Mouse (Mus musculus): ENCODE results near the gene Gadd45gip1. TPM values are rescaled to one million over a fixed set of nuclear protein-coding genes. Genes with fewer than 3 reads are reported as not detected.

Gadd45gip1 gene
- polyA plus RNA-seq, 1 experiment from 2014 or later: 43.4 TPM

DNA sequence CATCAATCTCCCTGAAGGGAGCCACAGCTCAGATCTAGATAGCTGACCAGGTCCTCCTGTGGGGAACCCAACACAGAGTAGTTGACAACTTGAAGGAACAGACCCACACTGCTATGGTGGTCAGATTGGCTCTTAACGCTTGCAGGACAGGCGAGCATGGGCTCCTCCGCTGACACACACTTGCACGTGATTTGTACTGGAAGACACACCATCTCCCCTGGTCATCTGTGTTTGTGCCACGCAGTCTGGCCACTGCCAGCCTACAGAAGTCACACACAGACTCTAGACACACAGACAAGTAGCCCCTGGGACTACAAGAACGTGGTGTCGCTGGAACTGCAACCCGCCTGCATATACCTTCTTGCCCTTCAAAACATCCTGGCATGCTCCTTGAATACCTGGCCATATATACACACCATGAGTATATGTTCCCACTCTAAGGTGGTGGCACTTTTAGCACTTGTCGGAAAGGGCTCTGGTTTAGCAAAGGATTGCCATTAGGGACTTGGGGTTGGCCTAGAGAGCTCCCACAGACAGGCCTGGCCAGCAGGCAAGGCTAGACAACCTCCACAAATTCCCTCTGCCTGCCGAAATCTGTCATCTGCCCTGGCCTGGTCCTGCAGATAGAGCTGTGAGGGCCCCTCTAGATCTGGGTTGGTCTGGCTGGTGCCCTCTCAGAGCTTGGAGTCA is 32.7 kb upstream of the Gadd45gip1 start:
- H3K4me3 ChIP-seq: peak overlapping the region; percentile 86
- peak overlapping the region; percentile 93 for H3K9ac ChIP-seq
- H3K9me3 ChIP-seq: no peaks in the 10 kb centered on the region
- 56% methylated on average over 10 of the region's 10 CpGs for WGBS
- ATAC-seq (ENCODE audit: borderline replicate concordance, extremely low read depth, low FRiP score, low TSS enrichment): no peak
- peaks cover 5% of the 10 kb centered on the region; the same call in 1 of the 2 replicates for H3K36me3 ChIP-seq
- H3K4me1 ChIP-seq: peaks cover 56% of the 10 kb centered on the region
- no peaks in the 10 kb centered on the region for H3K27me3 ChIP-seq
- peak overlapping the region; percentile 81 for H3K4me2 ChIP-seq
- peak overlapping the region; percentile 94 for H3K27ac ChIP-seq

DNA sequence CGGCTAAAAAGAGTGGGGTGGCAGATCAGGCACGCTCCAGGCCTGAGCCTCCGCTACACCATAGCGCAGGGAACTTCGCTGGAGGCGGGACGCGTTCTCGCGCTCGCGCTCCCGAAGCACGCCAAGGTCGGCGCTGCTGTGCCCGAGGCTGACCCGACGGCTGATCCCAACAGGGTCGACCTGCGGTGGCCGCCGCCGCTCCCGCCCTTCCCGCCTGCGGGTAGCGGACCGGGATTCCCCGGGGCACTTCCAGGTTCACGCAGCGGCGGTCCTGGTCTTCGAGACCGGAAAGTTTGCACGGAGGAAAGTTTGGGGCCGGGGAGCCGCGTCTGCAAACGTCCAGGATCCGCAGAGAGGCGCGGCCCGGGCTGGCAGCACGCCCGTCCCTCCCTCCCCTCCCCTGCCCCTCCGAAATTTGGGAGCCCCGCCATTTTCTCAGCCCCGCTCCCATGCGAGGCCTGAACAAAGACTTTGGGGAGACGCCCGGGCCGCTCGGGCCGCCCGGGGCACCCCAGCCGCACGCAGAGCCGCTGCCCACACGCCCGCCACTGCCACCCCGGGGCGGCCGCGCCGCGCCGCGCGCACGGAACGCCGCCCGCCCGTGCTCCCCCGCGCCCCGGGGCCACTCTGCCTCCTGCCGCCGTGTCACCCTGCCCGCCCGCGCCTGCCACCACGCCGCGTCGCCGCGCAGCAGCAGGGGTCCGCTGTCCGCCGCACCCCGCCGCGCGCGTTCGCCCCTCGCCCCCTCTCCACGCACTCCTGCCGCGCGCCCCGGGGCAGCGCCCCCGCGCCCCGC is 32.0 kb upstream of the Gadd45gip1 start:
- peaks cover 5% of the 10 kb centered on the region; the same call in 1 of the 2 replicates for H3K36me3 ChIP-seq
- peak overlapping the region; percentile 86 for H3K4me3 ChIP-seq
- no peaks in the 10 kb centered on the region for H3K27me3 ChIP-seq
- H3K27ac ChIP-seq: peak overlapping the region; percentile 94
- H3K9me3 ChIP-seq: no peaks in the 10 kb centered on the region
- peak overlapping the region; percentile 93 for H3K9ac ChIP-seq
- peak; percentile 16; the same call in 1 of the 2 replicates for ATAC-seq (ENCODE audit: borderline replicate concordance, extremely low read depth, low FRiP score, low TSS enrichment)
- WGBS: under 1% methylated on average over 68 of the region's 108 CpGs
- H3K4me1 ChIP-seq: peaks cover 50% of the 10 kb centered on the region
- peak overlapping the region; percentile 81 for H3K4me2 ChIP-seq

DNA sequence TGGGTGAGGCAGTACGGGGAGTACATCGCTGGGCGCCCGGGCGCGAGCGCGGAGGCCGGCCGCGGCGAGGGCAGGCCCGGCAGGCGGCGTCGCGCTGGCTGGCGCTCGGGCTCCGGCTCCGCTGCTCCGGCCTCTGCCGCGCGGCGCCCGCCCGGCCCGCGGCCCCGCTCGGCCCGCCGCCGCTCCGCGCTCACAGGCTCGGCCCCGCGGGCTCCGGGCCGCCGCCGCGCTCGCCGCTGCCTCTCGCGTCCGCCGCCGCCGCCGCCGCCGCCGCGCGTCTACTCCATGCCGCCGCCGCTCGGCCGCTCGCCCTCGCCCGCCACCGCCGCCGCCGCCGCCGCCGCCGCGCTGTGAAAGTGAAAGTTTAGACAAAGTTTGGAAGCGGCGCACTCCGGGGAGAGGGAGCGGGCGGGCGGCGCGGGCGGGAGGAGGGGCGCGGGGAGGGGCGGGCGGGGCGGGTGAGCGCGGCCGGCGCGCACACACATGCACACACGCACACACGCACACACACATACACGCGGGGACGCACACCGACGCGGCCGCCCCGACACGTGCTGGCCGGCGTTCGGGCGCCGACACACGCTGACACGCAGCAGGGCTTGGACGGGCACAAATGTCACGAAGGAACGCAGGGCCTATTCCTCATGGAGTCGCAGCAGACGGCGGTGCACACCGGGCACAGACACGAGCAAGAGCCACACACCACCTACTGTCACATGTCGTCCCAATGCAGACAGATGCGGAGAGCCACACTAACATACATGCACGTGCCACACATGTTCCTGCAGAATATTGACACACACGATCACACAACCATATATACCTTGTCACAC is 31.1 kb upstream of the Gadd45gip1 start, which contains the start of gene Nfix:
Gene Nfix (minus strand): TSS at position 346 of the 833 bp plus-strand sequence.
- H3K4me2 ChIP-seq: peak within 1 kb of the TSS; percentile 81
- ATAC-seq (ENCODE audit: borderline replicate concordance, extremely low read depth, low FRiP score, low TSS enrichment): peak; percentile 50
- peaks cover 42% of the 10 kb centered on the region for H3K4me1 ChIP-seq
- H3K9ac ChIP-seq: peak within 1 kb of the TSS; percentile 93
- H3K4me3 ChIP-seq: peak within 1 kb of the TSS; percentile 86
- no peaks in the 10 kb centered on the region for H3K27me3 ChIP-seq
- no peaks in the 10 kb centered on the region for H3K9me3 ChIP-seq
- H3K36me3 ChIP-seq: peaks cover 5% of the 10 kb centered on the region; the same call in 1 of the 2 replicates
- H3K27ac ChIP-seq: peak within 1 kb of the TSS; percentile 94
- under 1% methylated on average over 71 of the region's 125 CpGs for WGBS

DNA sequence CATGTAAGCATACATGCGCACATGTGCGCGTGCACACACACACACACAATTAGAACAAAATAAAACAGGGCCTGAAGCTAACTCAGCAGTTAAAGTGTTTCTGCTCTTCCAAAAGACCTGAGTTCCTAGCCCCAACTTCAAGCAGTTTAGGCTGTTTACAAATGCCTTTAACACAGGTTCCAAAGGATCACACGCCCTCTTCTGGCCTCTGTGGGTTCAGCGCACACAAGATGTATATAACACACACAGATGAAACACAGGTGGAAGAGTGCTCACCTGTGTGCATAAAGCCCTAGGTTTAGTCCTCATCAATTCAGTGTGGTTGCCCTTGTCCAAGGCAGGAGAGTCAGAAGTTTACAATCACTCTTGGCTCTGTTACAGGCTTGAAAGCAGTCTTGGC is 25.3 kb upstream of the Gadd45gip1 start:
- Histone ChIP-seq H3K36me3 (no peaks in the 10 kb centered on the region), H3K27me3 (no peaks in the 10 kb centered on the region), H3K4me1 (peaks cover 12% of the 10 kb centered on the region), H3K9ac (no peak overlapping the region), H3K4me3 (no peak overlapping the region), H3K9me3 (no peaks in the 10 kb centered on the region), H3K4me2 (no peak overlapping the region), H3K27ac (no peak overlapping the region)
- WGBS: 92% methylated on average over 5 of the region's 5 CpGs
- no peak for ATAC-seq (ENCODE audit: borderline replicate concordance, extremely low read depth, low FRiP score, low TSS enrichment)

DNA sequence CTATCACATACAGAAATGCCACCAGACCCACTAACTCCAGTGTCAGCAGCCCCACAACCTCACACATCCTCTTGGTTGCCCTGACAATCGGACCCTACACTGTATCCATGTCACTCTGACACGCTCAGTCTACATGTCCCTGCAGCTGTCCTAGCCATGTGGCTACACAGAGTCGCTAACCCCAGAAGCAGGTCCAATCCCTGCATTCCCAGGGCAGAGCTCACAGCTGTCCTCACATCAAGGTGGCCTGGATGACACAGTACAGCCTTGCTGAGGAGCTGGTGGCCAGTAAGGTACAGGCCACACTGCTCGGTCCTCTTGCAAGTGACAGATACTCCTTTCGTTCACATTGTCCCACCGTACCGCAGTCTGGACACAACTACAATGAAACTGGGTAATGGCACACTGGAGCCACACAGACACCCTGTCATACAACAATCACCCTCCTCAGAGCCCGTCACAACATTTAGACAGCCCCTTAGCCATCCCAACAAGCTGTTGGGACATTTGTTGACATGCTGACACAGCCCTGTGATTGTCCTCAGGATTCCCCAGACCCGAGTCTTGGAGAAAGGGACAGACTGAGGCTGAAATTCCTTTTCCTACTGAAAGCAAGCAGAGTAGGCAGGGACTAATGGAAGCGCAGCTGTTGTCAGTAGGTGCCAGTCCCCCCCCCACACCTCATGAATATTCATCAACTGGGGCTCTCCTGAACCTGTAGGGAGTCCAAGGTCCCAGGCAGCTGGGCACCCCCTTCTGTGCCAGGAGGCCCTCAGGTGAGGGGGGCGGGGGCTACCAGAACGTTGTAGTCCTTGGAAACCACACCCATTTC is 22.0 kb upstream of the Gadd45gip1 start:
- no peak overlapping the region for H3K4me3 ChIP-seq
- no peaks in the 10 kb centered on the region for H3K9me3 ChIP-seq
- H3K4me2 ChIP-seq: no peak overlapping the region
- peaks cover 7% of the 10 kb centered on the region; the same call in 1 of the 2 replicates for H3K27me3 ChIP-seq
- H3K9ac ChIP-seq: no peak overlapping the region
- H3K4me1 ChIP-seq: peaks cover 11% of the 10 kb centered on the region
- no peak for ATAC-seq (ENCODE audit: borderline replicate concordance, extremely low read depth, low FRiP score, low TSS enrichment)
- H3K36me3 ChIP-seq: no peaks in the 10 kb centered on the region
- 61% methylated on average over 12 of the region's 12 CpGs for WGBS
- H3K27ac ChIP-seq: no peak overlapping the region

DNA sequence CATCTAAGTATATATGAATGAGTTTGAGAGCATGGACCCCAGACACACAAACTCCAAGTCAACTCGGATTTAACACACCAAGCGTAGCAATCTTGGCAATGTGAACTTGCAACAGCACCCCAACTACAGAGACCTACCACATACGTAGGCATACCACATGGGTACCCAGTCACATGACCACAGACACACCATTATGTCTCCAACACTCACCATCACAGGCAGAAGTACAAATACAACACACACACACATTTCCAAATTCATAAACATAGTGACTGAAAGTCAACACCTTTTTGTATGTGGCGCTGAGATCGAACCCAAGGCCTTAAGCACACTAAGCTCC is 21.4 kb upstream of the Gadd45gip1 start:
- H3K9me3 ChIP-seq: no peaks in the 10 kb centered on the region
- peaks cover 16% of the 10 kb centered on the region for H3K4me1 ChIP-seq
- WGBS: 72% methylated on average over 5 of the region's 5 CpGs
- H3K9ac ChIP-seq: no peak overlapping the region
- no peak overlapping the region for H3K4me3 ChIP-seq
- no peak overlapping the region for H3K4me2 ChIP-seq
- no peak overlapping the region for H3K27ac ChIP-seq
- ATAC-seq (ENCODE audit: borderline replicate concordance, extremely low read depth, low FRiP score, low TSS enrichment): no peak
- peaks cover 12% of the 10 kb centered on the region; the same call in 1 of the 2 replicates for H3K27me3 ChIP-seq
- no peaks in the 10 kb centered on the region for H3K36me3 ChIP-seq

DNA sequence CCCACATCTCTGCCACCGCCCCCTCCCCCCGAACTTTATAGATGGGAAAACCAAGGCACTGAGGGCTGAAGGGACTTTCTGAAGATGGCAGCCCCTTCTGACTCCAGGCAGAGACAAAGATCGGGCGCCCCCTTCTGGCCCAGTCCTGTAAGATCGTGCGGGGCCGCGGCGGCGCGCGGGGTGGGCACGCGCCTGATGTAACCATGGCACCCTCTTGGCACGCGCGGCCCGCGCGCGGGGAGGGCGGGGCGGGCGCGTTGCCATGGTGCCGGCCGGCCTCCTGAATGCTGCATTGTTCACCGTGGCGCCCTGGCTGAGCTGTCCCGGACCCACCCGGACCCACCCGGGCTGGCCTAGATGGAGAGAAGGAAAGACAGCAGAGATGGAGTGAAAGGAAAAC is 20.4 kb upstream of the Gadd45gip1 start:
- H3K4me2 ChIP-seq: peak overlapping the region; percentile 72
- H3K9ac ChIP-seq: peak overlapping the region; percentile 26; the same call in 1 of the 2 replicates
- peak overlapping the region; percentile 37 for H3K4me3 ChIP-seq
- H3K27ac ChIP-seq: no peak overlapping the region
- peak; percentile 85 for ATAC-seq (ENCODE audit: borderline replicate concordance, extremely low read depth, low FRiP score, low TSS enrichment)
- peaks cover 22% of the 10 kb centered on the region for H3K4me1 ChIP-seq
- no peaks in the 10 kb centered on the region for H3K36me3 ChIP-seq
- peaks cover 12% of the 10 kb centered on the region; the same call in 1 of the 2 replicates for H3K27me3 ChIP-seq
- WGBS: under 1% methylated on average over 32 of the region's 32 CpGs
- H3K9me3 ChIP-seq: no peaks in the 10 kb centered on the region

DNA sequence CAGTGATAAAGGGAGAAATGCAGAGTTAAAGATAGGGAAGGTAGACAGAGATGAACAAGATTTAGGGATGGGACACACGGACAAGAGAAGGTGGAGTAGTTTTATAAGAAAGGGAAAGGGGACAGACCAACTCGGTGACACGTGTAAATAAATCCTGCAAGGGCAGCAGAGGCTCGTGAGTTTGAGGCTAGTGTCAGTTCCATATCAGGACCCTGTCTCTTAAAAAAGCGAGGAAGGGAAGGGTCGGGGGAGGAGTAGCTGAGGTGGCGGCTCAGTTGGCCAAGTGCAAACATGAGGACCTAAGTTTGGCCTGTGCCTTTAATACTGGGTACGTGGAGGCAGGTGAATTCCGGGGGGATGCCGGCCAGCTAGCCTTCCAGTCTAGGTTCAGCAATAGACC is 20.0 kb upstream of the Gadd45gip1 start:
- WGBS: 28% methylated on average over 10 of the region's 10 CpGs
- Histone ChIP-seq H3K9ac (peak overlapping the region; percentile 26; the same call in 1 of the 2 replicates), H3K4me3 (peak overlapping the region; percentile 37), H3K4me2 (peak overlapping the region; percentile 72), H3K27me3 (peaks cover 12% of the 10 kb centered on the region; the same call in 1 of the 2 replicates), H3K36me3 (no peaks in the 10 kb centered on the region), H3K9me3 (no peaks in the 10 kb centered on the region), H3K4me1 (peaks cover 22% of the 10 kb centered on the region), H3K27ac (no peak overlapping the region)
- no peak for ATAC-seq (ENCODE audit: borderline replicate concordance, extremely low read depth, low FRiP score, low TSS enrichment)

DNA sequence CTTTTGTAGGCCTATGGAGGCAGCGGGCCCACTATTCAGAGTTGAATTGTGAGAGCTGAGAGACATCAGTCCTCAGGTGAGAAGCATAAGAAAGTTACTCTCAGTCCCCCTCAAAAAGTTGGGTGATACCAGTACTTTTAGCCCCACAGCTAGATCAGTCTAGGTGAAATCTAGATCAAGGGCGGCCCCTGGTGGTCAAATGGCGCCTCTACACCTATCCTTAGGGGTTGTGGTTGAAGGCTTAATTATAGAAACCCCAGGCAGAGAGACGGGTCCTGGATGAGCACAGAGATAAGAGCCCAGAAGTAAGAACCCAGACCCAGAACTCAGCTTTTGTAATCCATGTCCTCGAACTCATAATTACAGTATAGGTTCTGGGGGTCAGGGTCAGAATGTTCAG is 18.3 kb upstream of the Gadd45gip1 start:
- no peak overlapping the region for H3K9ac ChIP-seq
- peaks cover 22% of the 10 kb centered on the region for H3K4me1 ChIP-seq
- no peak overlapping the region for H3K4me2 ChIP-seq
- no peak overlapping the region for H3K27ac ChIP-seq
- no peak overlapping the region for H3K4me3 ChIP-seq
- 2% methylated on average over 5 of the region's 5 CpGs for WGBS
- H3K36me3 ChIP-seq: no peaks in the 10 kb centered on the region
- H3K27me3 ChIP-seq: peaks cover 12% of the 10 kb centered on the region; the same call in 1 of the 2 replicates
- ATAC-seq (ENCODE audit: borderline replicate concordance, extremely low read depth, low FRiP score, low TSS enrichment): no peak
- H3K9me3 ChIP-seq: no peaks in the 10 kb centered on the region

DNA sequence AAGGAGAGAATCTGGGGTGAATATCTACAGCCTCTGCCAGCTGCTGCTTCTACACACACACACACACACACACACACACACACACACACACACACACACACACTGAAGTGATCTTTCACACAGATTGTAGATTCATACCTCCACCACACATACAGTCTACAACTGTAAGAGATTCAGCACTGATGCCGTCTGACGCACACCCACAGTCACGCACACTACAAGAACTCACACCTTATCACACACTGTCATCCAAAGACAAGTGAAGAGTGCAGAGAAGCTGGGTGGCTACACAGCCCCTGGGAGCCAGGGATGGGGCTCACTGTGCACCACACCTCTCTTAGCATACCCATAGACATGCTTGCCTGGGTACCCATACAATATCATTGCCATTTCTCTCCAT is 17.5 kb upstream of the Gadd45gip1 start:
- no peak overlapping the region for H3K4me2 ChIP-seq
- no peaks in the 10 kb centered on the region for H3K36me3 ChIP-seq
- H3K27me3 ChIP-seq: peaks cover 12% of the 10 kb centered on the region; the same call in 1 of the 2 replicates
- H3K9ac ChIP-seq: no peak overlapping the region
- peaks cover 22% of the 10 kb centered on the region for H3K4me1 ChIP-seq
- ATAC-seq (ENCODE audit: borderline replicate concordance, extremely low read depth, low FRiP score, low TSS enrichment): no peak
- WGBS: 69% methylated on average over 3 of the region's 3 CpGs
- H3K9me3 ChIP-seq: no peaks in the 10 kb centered on the region
- H3K4me3 ChIP-seq: no peak overlapping the region
- H3K27ac ChIP-seq: no peak overlapping the region

DNA sequence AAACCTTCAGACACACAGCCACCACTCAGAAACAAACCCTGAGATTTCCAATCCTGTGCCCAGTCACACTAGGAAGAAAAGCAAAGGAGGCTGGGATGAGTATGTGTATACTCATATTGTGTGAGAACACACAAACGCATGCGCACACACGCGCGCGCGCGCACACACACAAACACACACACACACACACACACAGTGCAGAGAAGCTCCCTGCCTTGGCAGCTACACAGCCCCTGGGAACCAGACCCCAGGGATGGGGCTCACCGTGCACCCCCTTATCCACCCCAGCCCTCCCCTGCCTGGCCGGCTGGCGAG is 17.1 kb upstream of the Gadd45gip1 start:
- no peak overlapping the region for H3K4me3 ChIP-seq
- no peak overlapping the region for H3K27ac ChIP-seq
- peaks cover 22% of the 10 kb centered on the region for H3K4me1 ChIP-seq
- ATAC-seq (ENCODE audit: borderline replicate concordance, extremely low read depth, low FRiP score, low TSS enrichment): no peak
- no peak overlapping the region for H3K4me2 ChIP-seq
- WGBS: 82% methylated on average over 11 of the region's 11 CpGs
- no peak overlapping the region for H3K9ac ChIP-seq
- no peaks in the 10 kb centered on the region for H3K36me3 ChIP-seq
- no peaks in the 10 kb centered on the region for H3K9me3 ChIP-seq
- peaks cover 12% of the 10 kb centered on the region; the same call in 1 of the 2 replicates for H3K27me3 ChIP-seq
